In genomic region chr3:103130236-103130751, GRCm38 (mm10) we compare ENCODE assay signal across 8 mouse cellular contexts. TPM values are rescaled to one million over a fixed set of nuclear protein-coding genes. Genes with fewer than 3 reads are reported as not detected.
DNase-seq lines count a peak whose midpoint lies in the region; ATAC-seq lines count a peak whose summit lies in the region.

No protein-coding gene starts in this region.

- H3K9me3 ChIP-seq in embryonic facial prominence, embryonic 13.5 days: no peaks in the 10 kb centered on the region
- no peaks in the 10 kb centered on the region for H3K9me3 ChIP-seq in hindbrain, embryonic 11.5 days (ENCODE audit: control insufficient read depth, low read length)
- H3K9me3 ChIP-seq in megakaryocyte, embryonic 14.5 days: no peaks in the 10 kb centered on the region
- no peaks in the 10 kb centered on the region for H3K9me3 ChIP-seq in stomach, embryonic 15.5 days

- H3K27me3 ChIP-seq in embryonic facial prominence, embryonic 13.5 days: no peaks in the 10 kb centered on the region
- 0 out of 2 replicates have a peak, but pooled peaks cover 2% of the 10 kb centered on the region for H3K27me3 ChIP-seq in hindbrain, embryonic 11.5 days (ENCODE audit: control insufficient read depth, insufficient read depth, low read length)
- no peaks in the 10 kb centered on the region for H3K27me3 ChIP-seq in megakaryocyte, embryonic 14.5 days (replicated peaks)
- no peaks in the 10 kb centered on the region for H3K27me3 ChIP-seq in stomach, embryonic 15.5 days (replicated peaks)

- H3K36me3 ChIP-seq in embryonic facial prominence, embryonic 13.5 days: peaks cover 18% of the 10 kb centered on the region
- H3K36me3 ChIP-seq in hindbrain, embryonic 11.5 days (ENCODE audit: control insufficient read depth, insufficient read depth, low read length): no peaks in the 10 kb centered on the region
- H3K36me3 ChIP-seq in megakaryocyte, embryonic 14.5 days (replicated peaks; ENCODE audit: low read length): peaks cover 60% of the 10 kb centered on the region
- H3K36me3 ChIP-seq in stomach, embryonic 15.5 days: no peaks in the 10 kb centered on the region

- H3K9ac ChIP-seq in embryonic facial prominence, embryonic 13.5 days: 0 out of 2 replicates have a peak overlapping the region, but pooled peaks have one; percentile 11
- H3K9ac ChIP-seq in hindbrain, embryonic 11.5 days (ENCODE audit: low read depth, low read length): no peak overlapping the region
- H3K9ac ChIP-seq in stomach, embryonic 15.5 days: no peak overlapping the region

- no peak overlapping the region for H3K4me3 ChIP-seq in embryonic facial prominence, embryonic 13.5 days
- H3K4me3 ChIP-seq in hindbrain, embryonic 11.5 days (ENCODE audit: low read depth, low read length): no peak overlapping the region
- peak overlapping the region; percentile 89 for H3K4me3 ChIP-seq in megakaryocyte, embryonic 14.5 days (replicated peaks)
- no peak overlapping the region for H3K4me3 ChIP-seq in stomach, embryonic 15.5 days (replicated peaks)

- H3K27ac ChIP-seq in embryonic facial prominence, embryonic 13.5 days: peak overlapping the region; percentile 44
- no peak overlapping the region for H3K27ac ChIP-seq in hindbrain, embryonic 11.5 days (ENCODE audit: low read depth, low read length)
- peak overlapping the region; percentile 63 for H3K27ac ChIP-seq in stomach, embryonic 15.5 days

- peak; percentile 56; the same call in 1 of the 2 replicates for ATAC-seq in embryonic facial prominence, embryonic 13.5 days (ENCODE audit: insufficient number of reproducible peaks, insufficient read depth, low FRiP score, low TSS enrichment, low read depth)
- ATAC-seq in hindbrain, embryonic 11.5 days (ENCODE audit: low FRiP score): no peak
- peak; percentile 94 for ATAC-seq in stomach, embryonic 15.5 days (ENCODE audit: insufficient read depth, low FRiP score, low read depth)

- no peak overlapping the region for H3K4me2 ChIP-seq in embryonic facial prominence, embryonic 13.5 days
- H3K4me2 ChIP-seq in hindbrain, embryonic 11.5 days (replicated peaks; ENCODE audit: low read depth, low read length): no peak overlapping the region
- peak overlapping the region; percentile 20; the same call in 1 of the 2 replicates for H3K4me2 ChIP-seq in stomach, embryonic 15.5 days

- WGBS in embryonic facial prominence, embryonic 13.5 days: 41% methylated on average over 6 of the region's 6 CpGs
- WGBS in hindbrain, embryonic 11.5 days: 59% methylated on average over 6 of the region's 6 CpGs
- WGBS in stomach, embryonic 15.5 days: 25% methylated on average over 6 of the region's 6 CpGs

- DNase-seq in urinary bladder, postnatal 14 days (ENCODE audit: low spot score): peak; percentile 14
- no peak for DNase-seq in urinary bladder, adult 2 months (ENCODE audit: low spot score)
- peak; percentile 30 for DNase-seq in hindbrain, embryonic 11.5 days (ENCODE audit: low spot score)
- peak; percentile 10 to 23 for DNase-seq in layer of hippocampus, postnatal 10 days (ENCODE audit: low spot score in 2 of 2)
- DNase-seq in cerebellum, adult 18-20 months: no peak

- H3K4me1 ChIP-seq in embryonic facial prominence, embryonic 13.5 days: peaks cover 15% of the 10 kb centered on the region
- H3K4me1 ChIP-seq in hindbrain, embryonic 11.5 days (replicated peaks; ENCODE audit: control insufficient read depth, insufficient read depth, low read length): no peaks in the 10 kb centered on the region
- peaks cover 83% of the 10 kb centered on the region for H3K4me1 ChIP-seq in megakaryocyte, embryonic 14.5 days
- H3K4me1 ChIP-seq in stomach, embryonic 15.5 days: 0 out of 2 replicates have a peak, but pooled peaks cover 11% of the 10 kb centered on the region

RNA-seq across cellular contexts. Expression of gene Dennd2c, which starts 27.9 kb away (rescaled TPM):
- polyA plus RNA-seq in urinary bladder, adult 2 months (2012; rRNA removed): 5.2 and 5.4 TPM in 2 replicates
- polyA plus RNA-seq in embryonic facial prominence, embryonic 13.5 days (2015; fragmentation: Nextera tagmentation; extraction: Ambion mirVana): 11.9 and 12.8 TPM in 2 replicates
- polyA plus RNA-seq in hindbrain, embryonic 11.5 days (2014; fragmentation: Nextera tagmentation; extraction: Ambion mirVana): 2.5 and 2.9 TPM in 2 replicates
- 1 to 10 TPM in 1 of 2 experiments, under 1 TPM in 1; 0.89 to 1.3 TPM for total RNA-seq in layer of hippocampus, postnatal 10 days (2021)
- 0.89 and 1.9 TPM in 2 replicates for polyA plus RNA-seq in megakaryocyte, embryonic 14.5 days (2012; ENCODE audit: insufficient read depth, low replicate concordance)
- polyA plus RNA-seq in stomach, embryonic 15.5 days (2015; fragmentation: Nextera tagmentation; extraction: Ambion mirVana): 6.1 and 6.5 TPM in 2 replicates

RNA-seq across cellular contexts. Expression of gene Bcas2, which starts 41.2 kb away (rescaled TPM):
- polyA plus RNA-seq in urinary bladder, adult 2 months (2012; rRNA removed): 76.6 and 87.1 TPM in 2 replicates
- 231 and 257 TPM in 2 replicates for polyA plus RNA-seq in embryonic facial prominence, embryonic 13.5 days (2015; fragmentation: Nextera tagmentation; extraction: Ambion mirVana)
- 241 and 251 TPM in 2 replicates for polyA plus RNA-seq in hindbrain, embryonic 11.5 days (2014; fragmentation: Nextera tagmentation; extraction: Ambion mirVana)
- 10 to 100 TPM; 75.0 to 79.2 TPM for total RNA-seq in layer of hippocampus, postnatal 10 days (2021)
- 20.7 and 101 TPM in 2 replicates for polyA plus RNA-seq in megakaryocyte, embryonic 14.5 days (2012; ENCODE audit: insufficient read depth, low replicate concordance)
- polyA plus RNA-seq in stomach, embryonic 15.5 days (2015; fragmentation: Nextera tagmentation; extraction: Ambion mirVana): 199 and 207 TPM in 2 replicates

RNA-seq across cellular contexts. Expression of gene Ampd1, which starts 56.5 kb away (rescaled TPM):
- polyA plus RNA-seq in urinary bladder, adult 2 months (2012; rRNA removed): 0.11 TPM in 1 of 2 replicates, not detected in the other
- 0.17 and 0.28 TPM in 2 replicates for polyA plus RNA-seq in embryonic facial prominence, embryonic 13.5 days (2015; fragmentation: Nextera tagmentation; extraction: Ambion mirVana)
- polyA plus RNA-seq in hindbrain, embryonic 11.5 days (2014; fragmentation: Nextera tagmentation; extraction: Ambion mirVana): 0.08 and 0.31 TPM in 2 replicates
- total RNA-seq in layer of hippocampus, postnatal 10 days (2021): not detected
- not detected in 2 replicates for polyA plus RNA-seq in megakaryocyte, embryonic 14.5 days (2012; ENCODE audit: insufficient read depth, low replicate concordance)
- 0.44 TPM in 1 of 2 replicates, not detected in the other for polyA plus RNA-seq in stomach, embryonic 15.5 days (2015; fragmentation: Nextera tagmentation; extraction: Ambion mirVana)

Comparison
In these comparisons a context has a peak if more than half of its experiments do, and no peak if none do; other contexts are left out.
1. DNase-seq: peak in urinary bladder, postnatal 14 days (single experiment), hindbrain, embryonic 11.5 days (single experiment) and layer of hippocampus, postnatal 10 days (2 of 2); none in urinary bladder, adult 2 months (single experiment) and cerebellum, adult 18-20 months (0 of 2).